Mouse (Mus musculus): ENCODE data around the gene Als2cr12.
A peak's percentile ranks its signal among the peaks of the same experiment; 100 is the strongest.
"Not testable (repeated sequence)": the region's sequence is repeated elsewhere in the genome, so short reads cannot be mapped to it uniquely, and the experiment has no call there.

Als2cr12 gene

DNA sequence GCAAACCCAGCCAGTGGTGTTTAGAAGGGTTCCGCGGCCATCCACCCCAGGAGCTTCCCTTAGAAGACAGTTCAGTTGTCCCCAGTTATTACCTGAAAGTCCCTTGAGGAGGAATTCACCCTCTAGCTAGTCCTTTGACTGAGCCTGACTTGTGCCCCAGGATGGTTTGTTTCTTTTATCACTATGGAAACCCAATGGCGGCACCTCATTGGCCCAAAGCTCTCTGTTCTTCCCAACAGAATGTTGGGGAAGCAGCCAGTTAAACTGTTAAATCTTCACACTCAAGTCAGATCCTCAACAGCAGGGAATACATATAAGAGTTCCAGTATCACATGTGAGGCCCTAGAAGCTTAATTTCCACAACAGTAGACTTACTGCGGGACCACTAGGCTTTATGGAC, at the start of gene Als2cr12:
Gene Als2cr12, minus strand, starts transcription at position 180 of the 400 bp plus-strand sequence.
- DNase-seq (ENCODE audit: inconsistent ontology term), result not testable (repeated sequence)

DNA sequence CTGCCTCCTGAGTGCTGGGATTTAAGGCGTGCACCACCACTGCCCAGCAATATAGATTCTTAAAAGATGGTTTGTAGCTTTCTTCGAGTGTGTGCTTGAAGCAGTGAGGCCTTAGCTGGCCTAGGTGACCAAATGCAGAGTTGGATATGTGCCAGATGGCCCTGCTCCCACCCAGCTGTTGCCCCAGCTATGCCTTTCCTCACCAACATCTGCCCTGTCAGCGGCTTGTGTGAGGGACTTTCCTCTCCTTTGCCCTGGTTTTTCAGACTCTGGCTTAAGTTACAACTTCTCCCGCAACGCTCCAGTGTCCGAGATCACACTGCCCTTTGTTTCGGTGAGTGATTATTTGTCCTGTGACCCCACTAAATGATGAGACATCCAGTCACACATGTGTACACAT, 48.9 kb upstream of the Als2cr12 start:
- DNase-seq (ENCODE audit: inconsistent ontology term), result no peak

DNA sequence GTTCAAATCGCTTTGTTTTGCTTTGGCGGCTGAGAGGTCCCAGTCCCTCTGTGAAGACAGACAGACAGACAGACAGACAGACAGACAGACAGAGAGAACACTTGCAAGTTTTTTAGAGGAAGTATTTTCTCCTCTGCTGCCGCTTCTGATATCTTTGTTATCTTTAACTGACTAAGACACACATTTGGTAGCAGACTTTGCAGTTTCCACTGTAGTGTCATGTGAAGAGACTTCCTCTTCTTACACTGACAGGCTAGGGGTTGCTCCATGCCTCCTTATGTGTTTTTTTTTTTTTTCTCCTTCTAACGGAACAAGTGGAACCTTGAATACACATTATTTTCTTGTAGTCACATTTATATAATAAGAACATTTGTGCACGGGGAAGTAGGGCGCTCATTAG, 47.5 kb upstream of the Als2cr12 start:
- no peak for DNase-seq (ENCODE audit: inconsistent ontology term)

DNA sequence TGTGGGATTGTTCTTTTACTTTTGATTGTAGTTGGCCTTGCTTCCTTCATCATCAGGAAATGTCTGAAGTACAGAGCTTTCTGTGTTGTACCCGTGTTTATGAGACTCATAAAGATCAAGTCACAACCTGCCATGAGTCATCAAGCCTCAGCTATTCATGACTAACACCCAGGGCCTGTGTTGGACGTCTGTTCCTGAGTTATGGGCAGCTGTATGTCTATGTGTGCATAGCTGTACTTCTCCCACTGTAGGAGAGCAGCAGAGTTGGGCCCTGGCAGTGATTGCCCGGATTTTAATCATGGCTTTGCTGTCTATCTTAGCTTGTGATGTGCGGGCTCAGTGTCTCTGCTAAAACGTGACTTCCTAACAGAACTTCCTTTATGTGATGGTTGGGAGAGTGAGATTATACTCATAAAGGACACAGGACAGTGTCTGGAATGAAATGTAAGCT, 46.8 kb upstream of the Als2cr12 start:
- peak; percentile 67 for DNase-seq (ENCODE audit: inconsistent ontology term)

DNA sequence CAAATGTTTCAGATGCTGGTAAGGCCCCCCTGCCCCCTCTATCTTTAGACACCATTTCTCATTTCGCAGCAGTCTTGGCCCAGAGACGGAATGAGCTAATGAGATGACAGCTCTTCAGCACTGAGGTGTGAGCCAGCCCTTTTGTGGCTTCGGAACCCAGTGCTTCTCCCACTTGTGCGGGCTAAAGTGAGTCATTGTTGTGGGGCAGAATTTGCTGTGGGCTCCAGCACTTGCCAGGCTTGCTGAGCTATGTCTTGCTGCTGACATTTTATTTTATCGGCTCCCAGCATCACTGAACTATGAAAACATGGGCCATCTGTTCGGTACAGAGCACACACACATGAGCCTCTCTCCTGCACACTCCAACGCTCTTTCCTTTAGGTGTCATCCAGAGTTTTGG, 43.7 kb upstream of the Als2cr12 start:
- peak; percentile 29 for DNase-seq (ENCODE audit: inconsistent ontology term)

DNA sequence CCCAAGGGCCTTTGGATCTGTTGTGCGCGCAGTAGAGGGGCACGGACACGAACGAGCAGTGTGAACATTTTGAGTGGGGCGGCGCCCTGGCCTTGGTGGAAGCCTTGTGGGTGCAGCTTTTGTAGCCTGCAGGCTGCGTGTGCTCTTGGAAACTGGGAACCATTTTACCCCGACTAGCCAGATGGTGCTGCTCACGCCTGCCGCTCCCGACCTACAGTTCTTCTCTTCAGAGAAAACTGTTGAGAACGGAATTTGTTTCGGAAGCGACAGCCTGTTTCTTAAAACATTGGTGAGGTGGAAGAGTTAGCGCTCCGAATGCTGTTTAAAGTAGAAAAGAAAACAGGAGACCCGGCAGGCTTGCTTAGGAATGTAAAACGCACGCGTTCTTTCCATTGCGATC, 41.2 kb upstream of the Als2cr12 start:
- no peak for DNase-seq (ENCODE audit: inconsistent ontology term)

DNA sequence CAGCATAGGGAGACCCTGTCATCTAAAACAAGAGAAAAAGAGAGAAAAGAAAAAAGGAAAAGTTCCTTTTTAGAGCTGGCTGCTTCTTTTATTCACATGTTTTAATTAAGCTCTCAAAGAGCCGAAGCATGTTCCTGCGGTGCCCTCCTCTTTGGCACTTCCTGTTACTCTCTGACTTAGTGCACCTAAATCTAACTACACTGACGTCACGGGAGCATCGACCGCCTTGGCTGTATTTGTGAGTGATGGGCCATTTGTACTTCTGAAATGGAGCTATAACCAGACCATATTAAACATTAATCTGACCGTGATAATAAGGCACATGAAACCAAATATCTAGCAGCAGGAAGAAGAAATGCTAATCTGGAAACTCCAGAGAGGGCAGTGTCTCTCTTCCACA, 40.2 kb upstream of the Als2cr12 start:
- no peak for DNase-seq (ENCODE audit: inconsistent ontology term)

DNA sequence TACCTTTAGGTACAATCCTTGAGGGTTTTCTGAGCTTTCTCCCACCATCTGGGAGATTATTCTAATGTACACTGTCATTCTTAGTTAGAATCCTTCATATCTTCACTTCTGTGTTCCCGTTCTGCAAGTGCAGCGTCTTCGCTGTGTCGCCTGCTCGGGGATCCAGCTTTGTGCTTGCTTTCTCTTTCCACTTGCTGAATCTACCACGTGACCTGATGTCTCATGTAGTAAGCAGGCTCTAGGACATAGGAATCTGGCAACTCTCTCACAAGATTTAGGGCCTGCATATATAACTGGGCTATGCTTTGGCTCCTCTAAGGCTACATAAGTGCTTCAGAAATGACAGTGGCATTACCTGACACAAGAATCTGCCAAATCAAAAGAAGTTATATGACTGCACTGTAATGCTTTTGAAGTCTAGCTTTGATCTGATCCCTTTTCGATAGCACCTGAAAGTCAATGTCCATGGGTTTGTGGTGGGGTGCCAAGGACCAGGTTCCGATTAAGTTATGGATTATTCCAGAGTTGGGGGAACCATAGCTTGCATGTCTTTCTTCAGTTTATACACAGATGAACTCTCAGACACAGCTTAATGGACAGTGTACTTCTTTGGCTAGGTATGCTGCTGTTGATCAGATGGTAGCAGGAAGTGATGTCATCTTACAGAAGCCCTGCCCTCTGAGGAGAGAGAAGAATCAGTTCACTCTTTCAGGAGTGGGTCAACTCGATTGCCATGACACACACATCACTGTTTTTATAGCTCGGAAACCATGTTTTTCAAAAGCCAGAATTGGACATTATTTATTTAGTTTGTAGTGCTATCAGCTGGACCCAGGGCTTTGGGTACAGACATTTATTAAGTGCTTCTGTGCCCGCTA, 38.5 kb upstream of the Als2cr12 start:
- DNase-seq (ENCODE audit: inconsistent ontology term), result no peak

DNA sequence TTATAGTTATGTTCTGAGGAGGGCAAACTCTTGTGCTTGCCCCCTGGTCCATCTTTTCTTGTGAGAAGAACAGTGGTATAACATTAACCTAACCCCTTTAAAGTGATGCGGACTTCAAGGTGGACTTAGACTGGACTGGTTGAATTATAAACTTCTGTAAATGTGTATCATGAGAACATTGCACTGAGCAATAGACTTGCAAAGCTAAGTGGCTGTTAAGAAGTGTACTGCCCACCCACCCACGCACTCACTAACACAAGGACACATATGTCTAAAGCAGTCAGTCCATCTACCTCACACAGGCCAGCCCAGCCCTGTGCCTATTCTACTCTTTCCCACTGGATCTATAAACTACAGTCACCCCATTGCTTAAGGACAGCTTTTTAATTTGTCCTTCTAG, 37.8 kb upstream of the Als2cr12 start:
- DNase-seq (ENCODE audit: inconsistent ontology term), result no peak

DNA sequence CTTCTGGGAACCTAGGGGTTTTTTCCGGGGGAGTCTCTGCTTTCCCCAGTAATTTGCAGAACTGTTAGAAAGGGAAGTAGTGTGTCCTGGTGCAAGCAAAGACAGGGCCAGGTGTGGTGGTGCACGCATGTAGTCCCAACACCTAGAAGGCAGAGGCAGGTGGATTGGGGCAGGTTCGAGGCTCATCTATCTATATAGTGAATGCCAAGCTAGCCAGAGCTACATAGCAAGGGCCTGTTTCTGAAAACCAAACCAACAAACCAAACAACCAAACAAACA, 32.7 kb upstream of the Als2cr12 start:
- no peak for DNase-seq (ENCODE audit: inconsistent ontology term)

DNA sequence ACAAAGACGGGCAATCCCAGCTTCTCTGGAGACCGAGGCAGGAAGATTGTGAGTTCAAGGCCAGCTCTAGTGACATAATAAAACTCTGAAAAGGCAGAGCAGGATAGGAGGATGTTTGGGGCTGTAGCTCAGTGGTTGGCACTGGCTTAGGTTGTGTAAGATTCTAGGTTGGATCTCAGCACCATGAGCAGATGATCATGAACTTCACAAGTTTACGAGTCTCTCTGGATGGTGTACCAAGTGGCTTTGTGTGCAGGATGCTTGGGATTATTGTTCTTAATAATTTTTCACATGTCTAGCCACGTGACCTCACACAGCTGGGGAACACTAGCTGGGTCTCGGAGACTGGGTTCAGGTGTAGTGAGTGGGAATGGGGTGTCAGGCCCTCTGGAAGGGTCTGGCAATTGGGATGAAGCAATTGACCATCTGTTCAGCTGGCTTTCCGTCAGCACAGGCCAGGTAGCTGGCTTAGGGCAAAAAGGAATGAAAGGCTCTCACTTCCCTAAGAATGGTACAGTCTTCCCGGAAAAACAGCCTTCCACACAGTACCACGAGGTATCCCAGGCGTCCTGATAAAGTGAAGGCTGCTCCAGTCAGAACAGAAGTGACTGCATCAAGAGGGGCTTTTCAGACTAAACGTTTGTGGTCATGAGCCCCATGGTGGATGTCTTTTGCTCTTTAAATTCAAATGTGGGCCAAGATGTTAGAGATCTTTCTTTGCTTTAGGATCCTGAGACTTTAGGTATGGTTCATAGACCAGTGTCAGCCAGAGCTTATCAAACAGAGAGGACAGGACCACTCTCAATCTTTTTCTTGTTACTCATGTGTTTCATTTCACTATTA, 32.2 kb upstream of the Als2cr12 start:
- DNase-seq (ENCODE audit: inconsistent ontology term), result no peak

DNA sequence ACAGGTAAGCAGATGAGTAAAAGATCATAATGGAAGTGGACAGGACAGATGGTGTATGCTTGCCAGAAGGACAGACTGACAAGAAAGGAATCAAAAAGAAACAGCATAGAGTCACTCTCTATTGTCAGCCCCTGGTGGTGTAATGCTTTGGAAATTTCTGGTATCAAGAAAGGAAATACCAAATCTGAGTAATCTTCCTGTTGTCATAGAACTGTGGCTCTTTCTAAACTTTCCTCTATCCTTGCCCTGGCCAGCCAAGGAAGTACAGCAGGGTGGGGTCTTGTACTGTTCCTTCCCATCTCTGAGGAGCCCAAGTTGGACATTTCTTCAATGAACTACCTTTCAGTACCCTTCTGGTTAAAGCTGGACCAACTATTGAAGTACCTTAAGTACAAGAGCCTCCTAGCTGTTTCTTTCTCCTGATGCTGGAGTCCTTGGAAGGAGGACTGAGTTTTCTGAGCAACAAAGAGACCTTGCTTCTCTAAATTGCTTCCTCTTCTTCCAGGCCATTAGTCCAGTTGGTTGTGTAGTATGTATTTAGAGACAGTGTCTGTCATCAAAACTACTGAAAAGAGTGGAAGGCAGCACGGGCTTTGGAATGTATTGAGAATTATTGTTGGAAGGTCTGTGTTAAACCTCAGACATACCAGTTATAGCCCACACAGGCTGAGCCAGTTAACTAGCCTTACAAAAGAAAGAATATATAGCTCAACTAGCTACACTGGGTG, 31.4 kb upstream of the Als2cr12 start:
- no peak for DNase-seq (ENCODE audit: inconsistent ontology term)

DNA sequence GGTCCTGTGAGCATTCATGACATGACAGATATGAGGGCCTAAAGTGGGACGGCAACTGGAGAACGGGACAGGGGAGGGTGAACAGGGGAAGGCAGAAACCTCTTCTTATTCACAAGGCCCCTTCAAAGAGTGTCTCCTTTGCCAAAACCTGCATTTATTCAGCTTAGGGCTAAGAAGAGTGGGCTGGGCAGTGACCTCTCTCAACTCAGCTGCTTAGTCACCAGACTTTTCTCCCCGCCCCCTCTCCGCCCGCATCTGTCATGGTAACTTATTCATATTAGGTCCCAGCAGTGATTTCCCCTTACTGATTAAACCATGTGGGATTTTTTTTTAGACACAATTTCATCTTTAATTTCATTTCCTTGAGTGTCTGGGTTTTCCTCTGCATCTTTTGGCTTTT, 30.0 kb upstream of the Als2cr12 start:
- DNase-seq (ENCODE audit: inconsistent ontology term), result peak; percentile 33

DNA sequence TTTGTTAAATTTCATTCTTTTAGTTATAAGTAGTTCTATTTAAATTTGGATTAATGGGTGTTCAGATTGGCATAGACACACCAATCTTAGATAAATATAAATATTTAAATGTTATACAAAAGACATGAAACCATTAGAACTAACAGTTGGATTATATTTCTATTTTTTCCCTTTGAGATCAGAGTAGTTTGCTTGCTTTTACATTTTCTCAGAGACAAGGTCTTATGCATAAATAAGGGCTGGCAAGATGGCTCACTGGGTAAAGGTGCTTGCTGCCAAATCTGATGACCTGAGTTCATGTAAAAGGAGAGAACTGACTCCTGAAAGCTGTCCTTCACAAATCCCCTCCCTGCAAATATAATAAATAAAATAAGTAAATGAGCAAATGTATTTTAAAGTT, 29.3 kb upstream of the Als2cr12 start:
- DNase-seq (ENCODE audit: inconsistent ontology term), result no peak

DNA sequence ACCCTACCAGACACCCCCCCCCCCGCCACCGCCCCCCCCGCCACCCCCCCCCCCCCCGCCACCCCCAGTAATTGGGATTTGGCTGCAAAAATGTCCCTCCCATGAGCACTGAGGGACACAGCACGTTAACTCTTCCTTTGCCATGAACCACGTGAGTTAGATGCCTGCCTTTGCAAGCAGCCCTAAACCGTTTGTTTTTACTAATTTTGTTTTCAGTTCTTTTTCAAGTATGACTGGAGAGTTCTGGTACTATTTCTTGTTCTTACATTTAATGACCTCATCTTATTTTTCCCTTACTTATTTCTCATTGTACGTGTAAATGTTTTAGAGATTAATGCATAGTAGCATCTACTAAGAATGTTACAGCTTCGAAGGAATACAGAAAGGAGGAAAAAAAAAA, 28.7 kb upstream of the Als2cr12 start:
- DNase-seq (ENCODE audit: inconsistent ontology term), result no peak

DNA sequence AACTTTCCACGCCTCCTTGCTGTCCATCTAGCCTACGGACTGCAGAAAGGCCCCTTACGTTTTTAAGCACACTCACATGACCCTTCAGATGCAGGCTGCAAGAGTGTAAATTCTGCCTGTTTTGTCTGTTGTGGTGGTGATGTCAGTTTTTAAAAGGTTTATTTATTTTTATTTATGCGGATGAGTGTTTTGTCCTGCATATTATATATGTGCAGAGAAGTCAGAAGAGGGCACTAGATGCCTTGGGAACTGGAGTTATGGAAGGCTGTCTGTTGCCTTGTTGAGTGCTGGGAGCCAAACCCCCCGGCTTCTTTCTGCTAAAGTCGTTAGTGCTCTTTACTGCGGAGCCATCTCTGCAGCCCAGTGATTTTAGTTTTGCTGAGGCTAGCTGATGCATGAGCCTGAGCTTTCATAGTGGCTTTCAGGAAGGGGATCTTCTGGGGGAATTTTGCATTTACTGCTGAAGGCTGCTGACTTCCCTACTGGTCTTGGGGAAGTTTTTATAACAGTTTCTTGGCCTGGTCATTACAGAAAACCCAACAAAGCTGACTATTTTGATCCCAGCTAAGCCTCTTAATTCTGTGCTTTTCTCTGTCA, 28.1 kb upstream of the Als2cr12 start:
- no peak for DNase-seq (ENCODE audit: inconsistent ontology term)

DNA sequence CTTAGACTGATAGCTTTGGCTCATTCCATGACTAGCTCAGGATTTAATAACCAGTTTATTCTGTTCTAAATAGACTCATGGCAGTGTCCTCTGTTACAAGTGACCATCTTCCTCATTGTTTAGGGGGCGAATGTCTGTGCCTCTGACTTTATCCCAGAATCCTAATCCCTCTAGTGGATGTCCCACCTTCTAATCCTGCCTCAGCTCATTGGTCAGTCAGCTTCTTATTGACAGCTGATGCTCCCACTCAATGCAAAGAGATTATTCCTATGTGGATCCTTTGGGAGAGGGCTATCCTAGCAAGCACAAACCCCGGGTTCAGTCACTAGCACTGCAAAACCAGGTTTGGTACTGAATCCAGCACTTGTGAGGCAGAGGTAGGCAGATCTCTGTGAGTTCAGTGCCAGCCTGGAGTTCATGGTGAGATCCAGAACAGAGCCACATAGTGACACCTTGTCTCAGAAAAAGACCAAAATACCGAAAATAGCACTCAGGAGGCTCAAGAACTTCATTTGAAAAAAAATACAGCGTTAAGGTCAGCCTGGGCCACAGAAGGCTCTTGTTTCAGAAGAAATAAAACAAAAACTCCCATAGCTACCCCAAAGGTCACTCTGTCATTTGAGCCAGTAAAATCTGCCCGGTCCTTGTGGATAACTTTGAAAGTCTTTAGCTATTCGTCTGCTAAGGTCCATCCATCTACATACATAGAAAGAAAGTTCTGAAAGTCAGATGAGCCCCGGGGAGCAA, 27.4 kb upstream of the Als2cr12 start:
- DNase-seq (ENCODE audit: inconsistent ontology term), result no peak

DNA sequence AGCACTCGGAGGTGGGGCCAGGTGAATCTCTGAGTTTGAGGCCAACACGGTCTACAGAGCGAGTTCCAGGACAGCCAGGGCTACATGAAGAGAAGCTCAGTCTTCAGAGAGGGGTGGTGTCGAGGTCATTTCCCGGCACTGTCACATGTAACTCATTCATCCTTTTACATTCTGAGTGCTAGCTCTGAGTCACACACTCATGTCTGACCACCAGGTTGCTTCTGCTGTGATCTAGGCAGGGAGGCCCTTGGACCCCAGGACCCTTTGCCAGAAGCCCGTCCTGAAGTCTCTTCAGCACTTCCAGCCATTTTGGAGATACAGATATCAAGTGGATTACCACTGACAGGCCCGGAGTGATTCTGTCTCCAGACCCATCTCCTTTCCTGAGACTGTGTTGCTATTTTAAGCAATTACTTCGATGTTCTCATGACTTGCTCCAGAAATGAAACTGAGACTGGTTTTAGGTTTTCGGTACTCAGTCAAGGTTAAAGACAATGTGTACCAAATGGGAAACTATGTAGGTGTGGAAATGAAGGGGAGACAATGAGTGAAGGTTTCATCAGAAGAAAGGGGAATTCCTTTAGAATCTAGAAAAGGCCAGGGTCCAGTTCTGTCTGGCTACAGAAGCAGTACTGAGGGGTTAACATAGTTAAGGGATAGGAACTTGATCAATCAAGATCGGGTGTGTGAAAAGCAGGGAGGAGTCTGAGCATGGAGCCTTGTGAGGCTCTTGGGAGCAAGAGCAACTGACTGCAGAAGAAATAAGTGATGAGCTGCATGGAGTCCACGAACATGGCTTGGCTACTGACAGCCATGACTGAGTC, 26.5 kb upstream of the Als2cr12 start:
- DNase-seq (ENCODE audit: inconsistent ontology term), result no peak

DNA sequence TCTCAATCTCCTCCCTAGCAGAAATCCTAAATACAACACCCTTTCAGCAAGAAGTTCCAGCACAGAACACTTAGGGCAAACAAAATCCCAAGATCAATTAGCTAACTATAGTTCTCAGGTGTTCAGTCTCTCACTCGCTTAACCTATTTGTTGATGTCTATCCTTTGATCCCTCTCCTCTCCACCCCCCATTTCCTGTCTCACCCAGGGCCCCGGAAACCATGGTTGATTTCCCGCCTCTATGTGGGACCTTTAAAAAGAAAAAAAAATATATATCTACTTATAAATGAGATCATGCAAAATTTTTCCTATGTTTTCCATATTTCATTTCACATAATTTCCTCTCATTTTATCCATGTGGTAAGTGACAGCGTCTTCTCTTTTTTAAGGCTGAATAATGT, 25.2 kb upstream of the Als2cr12 start:
- DNase-seq (ENCODE audit: inconsistent ontology term), result no peak

DNA sequence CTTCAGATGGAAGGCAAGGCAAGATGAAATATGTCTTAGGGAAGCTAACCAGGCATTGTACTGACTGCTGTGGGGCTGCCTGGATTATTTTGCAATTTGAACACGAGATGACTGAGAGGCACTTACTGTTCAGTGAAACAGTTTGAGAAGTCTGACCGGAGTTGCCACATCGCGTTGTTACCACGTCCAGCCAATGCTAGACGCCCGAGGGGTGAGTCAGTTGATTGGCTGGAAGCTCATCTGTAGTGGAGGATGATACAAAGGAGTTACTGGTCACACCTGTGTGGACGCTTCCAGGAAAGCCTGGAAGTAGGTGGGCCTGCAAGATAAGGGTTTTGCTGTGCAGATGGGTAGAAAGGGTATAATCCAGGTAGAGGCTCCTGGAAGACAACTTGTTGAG, 24.3 kb upstream of the Als2cr12 start:
- no peak for DNase-seq (ENCODE audit: inconsistent ontology term)
